Mouse (Mus musculus): ENCODE measurements around the gene Cdc123. TPM values are rescaled to one million over a fixed set of nuclear protein-coding genes. Genes with fewer than 3 reads are reported as not detected.
"Not testable (repeated sequence)": the region's sequence is repeated elsewhere in the genome, so short reads cannot be mapped to it uniquely, and the experiment has no call there.

The Cdc123 gene
- polyA plus RNA-seq, 1 experiment from 2014 or later, result 244 TPM

DNA sequence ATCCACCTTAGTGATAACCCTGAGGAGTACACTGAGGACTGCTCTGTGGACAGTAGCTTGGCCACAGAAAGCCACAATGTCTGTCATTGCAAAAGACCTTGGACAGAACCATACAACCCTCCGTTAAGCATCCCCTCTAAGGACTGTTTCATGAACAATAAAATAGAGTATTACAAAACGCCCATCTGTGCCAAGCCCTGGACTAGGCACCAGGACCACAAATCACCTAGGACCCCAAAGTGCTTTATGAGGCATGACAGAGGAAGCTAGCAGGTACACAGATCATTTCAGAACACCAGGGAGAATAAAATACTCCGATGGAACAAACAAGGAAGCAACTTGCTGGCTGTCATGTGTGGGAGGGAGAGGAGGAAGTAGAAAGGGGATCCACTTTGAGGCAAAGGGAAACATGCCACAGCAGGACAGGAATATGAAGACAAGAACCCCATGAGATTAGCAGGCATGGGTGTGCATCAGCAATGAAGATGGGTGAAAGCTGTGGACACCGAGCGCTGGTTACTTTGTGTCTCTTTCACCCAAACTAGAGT is 33.7 kb downstream of the Cdc123 start:
- Histone ChIP-seq H3K9ac (ENCODE audit: low read depth, low read length) (no peak overlapping the region), H3K4me2 (ENCODE audit: low read length) (no peak overlapping the region), H3K4me3 (ENCODE audit: low read length) (no peak overlapping the region), H3K27ac (ENCODE audit: low read depth, low read length) (no peak overlapping the region), H3K36me3 (ENCODE audit: control insufficient read depth, insufficient read depth, low read length) (peaks cover 21% of the 10 kb centered on the region), H3K9me3 (ENCODE audit: control insufficient read depth, low read length) (no peaks in the 10 kb centered on the region), H3K4me1 (ENCODE audit: control insufficient read depth, insufficient read depth, low read depth, low read length) (no peaks in the 10 kb centered on the region), H3K27me3 (replicated peaks; ENCODE audit: control insufficient read depth, insufficient read depth, low read length) (no peaks in the 10 kb centered on the region)
- ATAC-seq, result no peak
- 95% methylated on average over 5 of the region's 5 CpGs for WGBS

DNA sequence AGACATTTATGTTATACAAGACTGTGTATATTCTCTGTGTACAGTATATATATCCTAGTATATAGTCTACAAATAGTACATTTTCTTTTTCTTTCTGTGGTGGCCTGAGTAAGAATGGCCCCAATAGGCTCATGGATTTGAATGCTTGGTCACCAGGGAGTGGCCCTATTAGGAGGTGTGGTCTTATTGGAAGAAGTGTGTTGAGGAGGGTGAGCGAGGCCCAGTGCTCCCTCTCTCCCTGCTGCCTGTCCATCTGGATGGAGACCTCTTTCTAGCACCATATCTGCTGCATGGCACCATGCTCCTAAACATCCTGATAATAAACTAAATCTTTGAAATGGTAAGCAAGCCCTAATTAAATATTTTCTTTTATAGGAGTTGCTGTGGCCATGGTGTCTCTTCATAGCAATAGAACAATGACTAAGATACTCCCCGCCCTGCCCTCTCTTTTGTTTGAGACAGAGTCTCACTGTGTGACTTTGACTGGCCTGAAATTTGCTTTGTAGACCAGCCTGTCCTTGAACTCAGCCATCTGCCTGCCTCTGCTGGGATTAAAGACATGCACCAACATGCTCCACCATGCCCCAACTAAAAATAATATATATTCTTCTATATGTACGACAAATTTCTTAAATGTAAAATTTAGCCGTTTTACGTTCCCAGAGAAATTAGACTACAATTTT is 34.8 kb downstream of the Cdc123 start:
- Histone ChIP-seq H3K9me3 (ENCODE audit: control insufficient read depth, low read length) (no peaks in the 10 kb centered on the region), H3K4me3 (ENCODE audit: low read length) (no peak overlapping the region), H3K9ac (ENCODE audit: low read depth, low read length) (no peak overlapping the region), H3K4me1 (ENCODE audit: control insufficient read depth, insufficient read depth, low read depth, low read length) (no peaks in the 10 kb centered on the region), H3K4me2 (ENCODE audit: low read length) (no peak overlapping the region), H3K27me3 (replicated peaks; ENCODE audit: control insufficient read depth, insufficient read depth, low read length) (no peaks in the 10 kb centered on the region), H3K27ac (ENCODE audit: low read depth, low read length) (no peak overlapping the region), H3K36me3 (ENCODE audit: control insufficient read depth, insufficient read depth, low read length) (peaks cover 21% of the 10 kb centered on the region)
- WGBS, result 92% methylated on average over 5 of the region's 5 CpGs
- ATAC-seq, result no peak

DNA sequence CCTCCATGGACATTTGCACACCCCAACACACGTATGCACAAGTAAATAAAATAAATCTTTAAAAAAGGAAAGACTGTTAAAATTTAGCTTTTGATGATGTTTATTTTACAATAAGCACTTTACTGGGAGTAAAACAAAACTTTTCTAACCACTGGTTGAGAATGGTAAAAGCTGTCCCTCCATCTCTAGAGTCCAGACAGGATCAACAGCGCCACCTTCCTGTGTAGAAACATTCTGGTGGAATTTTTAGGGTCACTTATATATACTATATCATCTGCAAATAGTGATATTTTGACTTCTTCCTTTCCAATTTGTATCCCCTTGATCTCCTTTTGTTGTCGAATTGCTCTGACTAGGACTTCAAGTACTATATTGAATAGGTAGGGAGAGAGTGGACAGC is 38.8 kb downstream of the Cdc123 start:
- 87% methylated on average over 3 of the region's 3 CpGs for WGBS
- not testable (repeated sequence) for H3K27me3 ChIP-seq (replicated peaks; ENCODE audit: control insufficient read depth, insufficient read depth, low read length); H3K4me1 ChIP-seq (ENCODE audit: control insufficient read depth, insufficient read depth, low read depth, low read length); H3K4me2 ChIP-seq (ENCODE audit: low read length); H3K27ac ChIP-seq (ENCODE audit: low read depth, low read length); ATAC-seq; H3K4me3 ChIP-seq (ENCODE audit: low read length); H3K9ac ChIP-seq (ENCODE audit: low read depth, low read length); H3K9me3 ChIP-seq (ENCODE audit: control insufficient read depth, low read length)
- H3K36me3 ChIP-seq (ENCODE audit: control insufficient read depth, insufficient read depth, low read length), result peaks cover 24% of the 10 kb centered on the region

DNA sequence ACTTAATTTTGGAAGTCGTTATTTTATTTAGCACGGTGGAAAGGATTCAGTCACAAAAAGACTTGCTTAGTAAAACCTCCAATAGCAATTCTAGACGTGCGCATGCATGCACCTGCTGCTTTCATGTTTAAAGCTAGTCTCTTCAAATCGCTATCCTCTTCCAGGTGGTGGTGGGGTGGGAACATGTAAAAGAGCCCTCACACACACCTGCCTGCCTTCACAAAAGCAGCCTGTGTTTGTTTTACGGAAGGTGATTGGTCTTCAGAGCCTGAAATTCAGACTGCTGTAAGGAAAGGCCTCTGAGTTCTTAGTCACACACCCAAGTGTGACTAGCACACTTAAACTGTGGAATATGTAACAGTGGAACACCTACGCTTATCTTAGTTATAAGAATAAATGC is 39.7 kb downstream of the Cdc123 start:
- 96% methylated on average over 7 of the region's 7 CpGs for WGBS
- Histone ChIP-seq H3K9ac (ENCODE audit: low read depth, low read length) (no peak overlapping the region), H3K36me3 (ENCODE audit: control insufficient read depth, insufficient read depth, low read length) (peaks cover 28% of the 10 kb centered on the region), H3K4me1 (ENCODE audit: control insufficient read depth, insufficient read depth, low read depth, low read length) (no peaks in the 10 kb centered on the region), H3K27ac (ENCODE audit: low read depth, low read length) (no peak overlapping the region), H3K4me2 (ENCODE audit: low read length) (no peak overlapping the region), H3K4me3 (ENCODE audit: low read length) (no peak overlapping the region), H3K27me3 (replicated peaks; ENCODE audit: control insufficient read depth, insufficient read depth, low read length) (no peaks in the 10 kb centered on the region), H3K9me3 (ENCODE audit: control insufficient read depth, low read length) (no peaks in the 10 kb centered on the region)
- no peak for ATAC-seq

DNA sequence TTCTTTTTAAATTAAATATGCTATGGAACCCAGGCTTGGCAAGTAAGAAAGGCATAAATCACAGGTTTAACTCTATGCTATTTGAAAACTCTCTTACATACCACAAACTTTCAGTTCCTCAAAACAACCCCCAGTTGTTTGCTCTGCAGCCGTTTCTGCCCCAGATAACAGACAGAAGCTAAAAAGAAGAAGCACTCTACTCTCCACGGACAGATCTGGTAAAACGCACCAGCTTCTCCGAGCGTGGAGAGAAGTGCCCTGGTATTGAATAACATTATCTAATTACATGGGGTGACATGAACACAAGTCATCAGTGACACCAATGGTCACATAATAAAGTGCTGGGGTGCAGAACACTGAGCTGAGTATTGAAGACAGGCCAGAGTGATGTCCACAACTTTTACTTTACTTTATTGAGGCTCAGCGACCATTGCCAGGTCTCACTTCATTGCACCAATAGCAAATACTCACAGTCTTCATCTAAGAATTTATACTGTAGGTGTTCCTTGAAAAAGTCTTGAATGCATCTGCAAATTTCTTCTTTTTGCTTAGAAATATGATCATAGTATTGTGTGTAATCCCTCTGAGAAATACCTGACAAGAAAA is 40.4 kb downstream of the Cdc123 start:
- Histone ChIP-seq H3K4me3 (ENCODE audit: low read length) (no peak overlapping the region), H3K9ac (ENCODE audit: low read depth, low read length) (no peak overlapping the region), H3K27ac (ENCODE audit: low read depth, low read length) (no peak overlapping the region), H3K36me3 (ENCODE audit: control insufficient read depth, insufficient read depth, low read length) (peaks cover 29% of the 10 kb centered on the region), H3K4me1 (ENCODE audit: control insufficient read depth, insufficient read depth, low read depth, low read length) (no peaks in the 10 kb centered on the region), H3K4me2 (ENCODE audit: low read length) (no peak overlapping the region), H3K9me3 (ENCODE audit: control insufficient read depth, low read length) (no peaks in the 10 kb centered on the region), H3K27me3 (replicated peaks; ENCODE audit: control insufficient read depth, insufficient read depth, low read length) (no peaks in the 10 kb centered on the region)
- no peak for ATAC-seq
- 94% methylated on average over 6 of the region's 6 CpGs for WGBS

DNA sequence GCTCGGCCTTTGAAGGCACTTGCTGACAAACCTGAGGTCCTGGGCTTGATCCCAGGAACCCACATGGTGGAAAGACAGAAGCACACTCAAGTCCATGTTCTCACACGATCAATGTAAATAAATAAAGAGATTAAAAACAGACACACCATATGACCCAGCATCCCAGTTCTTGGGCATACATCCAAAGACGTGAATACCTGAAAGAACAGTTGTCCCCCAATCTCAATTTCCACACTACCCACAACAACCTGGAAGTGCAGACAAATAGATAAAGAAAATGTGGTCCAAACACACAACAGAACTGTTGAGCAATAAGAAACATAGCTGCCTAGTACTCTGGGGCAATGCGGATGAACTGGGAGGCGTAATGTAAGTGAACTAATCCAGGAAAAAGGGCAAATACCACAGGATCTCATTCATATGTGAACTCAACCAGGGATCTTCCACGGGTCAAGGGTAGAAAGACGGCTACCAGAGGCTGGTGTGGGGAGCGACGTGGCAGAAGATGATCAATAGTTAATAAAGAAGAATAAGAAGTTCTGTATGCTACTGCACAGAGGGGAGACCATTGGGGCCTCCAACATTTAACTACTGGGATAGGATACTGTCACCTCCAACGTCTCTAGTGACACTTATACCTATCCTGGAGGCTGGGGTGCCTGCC is 42.9 kb downstream of the Cdc123 start:
- Histone ChIP-seq H3K9ac (ENCODE audit: low read depth, low read length) (no peak overlapping the region), H3K27me3 (replicated peaks; ENCODE audit: control insufficient read depth, insufficient read depth, low read length) (no peaks in the 10 kb centered on the region), H3K4me1 (ENCODE audit: control insufficient read depth, insufficient read depth, low read depth, low read length) (no peaks in the 10 kb centered on the region), H3K36me3 (ENCODE audit: control insufficient read depth, insufficient read depth, low read length) (peaks cover 25% of the 10 kb centered on the region), H3K4me3 (ENCODE audit: low read length) (no peak overlapping the region), H3K4me2 (ENCODE audit: low read length) (no peak overlapping the region), H3K9me3 (ENCODE audit: control insufficient read depth, low read length) (no peaks in the 10 kb centered on the region), H3K27ac (ENCODE audit: low read depth, low read length) (no peak overlapping the region)
- 94% methylated on average over 10 of the region's 10 CpGs for whole genome bisulfite sequencing
- no peak for ATAC-seq

DNA sequence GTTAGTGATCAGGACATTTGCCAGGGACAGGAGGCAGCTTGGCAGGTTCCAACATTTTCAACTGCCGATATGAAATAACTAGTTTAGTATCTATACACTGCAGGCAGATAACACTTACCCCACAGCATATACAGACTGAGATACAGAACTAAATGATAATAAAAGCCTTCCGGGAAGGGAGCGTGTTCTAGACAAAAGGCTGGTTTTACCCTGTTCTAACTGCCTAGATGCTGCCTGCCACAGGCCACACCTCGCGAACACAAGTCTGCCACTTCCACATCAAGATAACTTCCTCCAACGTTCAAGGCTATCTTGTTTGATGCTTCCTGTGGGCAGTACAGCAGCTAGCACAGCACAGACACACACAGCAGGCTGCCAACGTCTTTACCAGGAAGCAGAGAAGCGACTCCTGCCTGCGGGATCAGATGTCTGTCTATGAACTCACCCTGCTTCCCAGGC is 43.8 kb downstream of the Cdc123 start:
- Histone ChIP-seq H3K36me3 (ENCODE audit: control insufficient read depth, insufficient read depth, low read length) (peaks cover 24% of the 10 kb centered on the region), H3K27ac (ENCODE audit: low read depth, low read length) (no peak overlapping the region), H3K4me2 (ENCODE audit: low read length) (no peak overlapping the region), H3K4me3 (ENCODE audit: low read length) (no peak overlapping the region), H3K4me1 (ENCODE audit: control insufficient read depth, insufficient read depth, low read depth, low read length) (no peaks in the 10 kb centered on the region), H3K27me3 (replicated peaks; ENCODE audit: control insufficient read depth, insufficient read depth, low read length) (no peaks in the 10 kb centered on the region), H3K9me3 (ENCODE audit: control insufficient read depth, low read length) (no peaks in the 10 kb centered on the region), H3K9ac (ENCODE audit: low read depth, low read length) (no peak overlapping the region)
- WGBS, result 84% methylated on average over 9 of the region's 9 CpGs
- no peak for ATAC-seq

DNA sequence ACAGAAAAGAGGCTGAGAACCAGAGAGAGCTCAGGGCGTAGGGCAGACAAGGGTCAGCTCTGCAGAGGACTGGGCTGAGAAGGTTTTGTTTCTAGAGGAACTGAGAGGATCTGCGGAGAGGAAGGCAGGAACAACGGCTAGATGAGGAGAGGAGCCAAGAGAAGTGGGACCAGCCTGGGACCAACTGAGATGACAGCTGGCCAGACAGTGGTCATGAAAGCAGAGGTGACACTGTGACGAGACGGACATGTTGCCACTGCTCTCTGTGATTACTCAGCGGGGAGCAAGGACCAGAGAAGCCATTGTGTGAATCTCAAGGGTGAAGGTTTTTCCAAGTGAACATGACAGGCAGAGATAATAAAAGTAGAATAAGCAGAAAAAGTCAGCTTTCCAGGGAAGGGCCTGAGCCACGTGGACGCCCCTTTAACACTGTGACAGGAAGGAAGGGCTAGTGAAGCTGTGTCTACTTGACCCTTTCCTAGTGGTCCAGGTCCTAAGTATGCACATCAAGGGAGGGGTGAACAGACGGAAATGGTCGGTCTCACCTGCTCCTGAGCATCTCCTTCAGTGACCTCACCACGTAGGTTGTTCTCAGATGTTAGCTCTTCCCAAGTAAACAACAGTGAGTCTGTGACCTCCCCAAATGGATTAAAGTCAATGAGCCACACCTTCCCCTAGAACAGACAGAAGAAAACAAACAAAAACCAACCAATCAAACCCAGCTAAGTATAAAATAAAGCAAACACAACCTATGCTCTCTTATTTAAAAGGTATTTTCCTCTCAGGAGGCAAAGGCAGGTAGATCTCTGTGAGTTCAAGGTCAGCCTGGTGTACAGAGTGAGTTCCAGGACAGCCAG is 46.9 kb downstream of the Cdc123 start:
- no peak for ATAC-seq
- Histone ChIP-seq H3K36me3 (ENCODE audit: control insufficient read depth, insufficient read depth, low read length) (peaks cover 36% of the 10 kb centered on the region), H3K4me1 (ENCODE audit: control insufficient read depth, insufficient read depth, low read depth, low read length) (no peaks in the 10 kb centered on the region), H3K9me3 (ENCODE audit: control insufficient read depth, low read length) (no peaks in the 10 kb centered on the region), H3K4me2 (ENCODE audit: low read length) (no peak overlapping the region), H3K27ac (ENCODE audit: low read depth, low read length) (no peak overlapping the region), H3K4me3 (ENCODE audit: low read length) (no peak overlapping the region), H3K27me3 (replicated peaks; ENCODE audit: control insufficient read depth, insufficient read depth, low read length) (no peaks in the 10 kb centered on the region), H3K9ac (ENCODE audit: low read depth, low read length) (no peak overlapping the region)
- 93% methylated on average over 11 of the region's 11 CpGs for WGBS

Data from hindbrain, embryonic 16.5 days (tissue).